Mouse (Mus musculus) embryo, embryonic 10.5 days (tissue): ENCODE measurements around the gene Rasal1.

Experiments
- DNase-seq: peaks from one replicate; pipeline ENCODE4 v3.0.0-alpha.2; 2015; ENCODE audit warnings: low spot score

The Rasal1 gene

GRCm38 (mm10) chr5:120694695-120695074 lies 46.1 kb downstream of the Rasal1 start:
- no peak for DNase-seq

- peak; percentile 32 for DNase-seq
Observed at GRCm38 (mm10) chr5:120696057-120696743, 47.6 kb downstream of the Rasal1 start.

- DNase-seq = no peak
Observed at GRCm38 (mm10) chr5:120696865-120697264, 48.3 kb downstream of the Rasal1 start.

GRCm38 (mm10) chr5:120698181-120698580 lies 49.6 kb downstream of the Rasal1 start:
- no peak for DNase-seq

GRCm38 (mm10) chr5:120698801-120699391 lies 50.3 kb downstream of the Rasal1 start:
- no peak for DNase-seq

- no peak for DNase-seq
Observed at GRCm38 (mm10) chr5:120700996-120701790, 52.6 kb downstream of the Rasal1 start.

GRCm38 (mm10) chr5:120702421-120702820 lies 53.8 kb downstream of the Rasal1 start:
- DNase-seq = no peak

GRCm38 (mm10) chr5:120702969-120703368 lies 54.4 kb downstream of the Rasal1 start:
- no peak for DNase-seq

- no peak for DNase-seq
Observed at GRCm38 (mm10) chr5:120703660-120704059, 55.0 kb downstream of the Rasal1 start.

GRCm38 (mm10) chr5:120704421-120704820 lies 55.8 kb downstream of the Rasal1 start:
- no peak for DNase-seq

- DNase-seq = peak; percentile 69
Observed at GRCm38 (mm10) chr5:120706541-120706940, 57.9 kb downstream of the Rasal1 start.

- DNase-seq = peak; percentile 35
Observed at GRCm38 (mm10) chr5:120706976-120707375, 58.4 kb downstream of the Rasal1 start.

GRCm38 (mm10) chr5:120710161-120710825 lies 61.7 kb downstream of the Rasal1 start:
- DNase-seq = peak; percentile 43

- DNase-seq = no peak
Observed at GRCm38 (mm10) chr5:120710826-120711248, 62.2 kb downstream of the Rasal1 start.

GRCm38 (mm10) chr5:120711416-120711815 lies 62.8 kb downstream of the Rasal1 start:
- peak; percentile 20 for DNase-seq

- no peak for DNase-seq
Observed at GRCm38 (mm10) chr5:120711827-120712226, 63.2 kb downstream of the Rasal1 start, which contains the start of gene Dtx1. Gene Dtx1, minus strand, starts transcription at chr5:120711927.

- no peak for DNase-seq
Observed at GRCm38 (mm10) chr5:120712721-120713120, 64.1 kb downstream of the Rasal1 start.

- peak; percentile 84 for DNase-seq
Observed at GRCm38 (mm10) chr5:120714314-120714713, 65.7 kb downstream of the Rasal1 start.

- DNase-seq = no peak
Observed at GRCm38 (mm10) chr5:120717136-120717535, 68.5 kb downstream of the Rasal1 start.

GRCm38 (mm10) chr5:120718600-120719378 lies 70.2 kb downstream of the Rasal1 start:
- no peak for DNase-seq

- DNase-seq = no peak
Observed at GRCm38 (mm10) chr5:120721005-120721404, 72.4 kb downstream of the Rasal1 start.
